Mouse (Mus musculus): ENCODE measurements around the gene Trpm3.

Gene Trpm3

GRCm38 (mm10) chr19:22473030-22473712 lies 334.3 kb downstream of the Trpm3 start:
- DNase-seq (ENCODE audit: low spot score in 2 of 2) = no peak

- no peak for DNase-seq (ENCODE audit: low spot score in 2 of 2)
These were observed 339.6 kb downstream of the Trpm3 start for GRCm38 (mm10) chr19:22478295-22478989.

DNA sequence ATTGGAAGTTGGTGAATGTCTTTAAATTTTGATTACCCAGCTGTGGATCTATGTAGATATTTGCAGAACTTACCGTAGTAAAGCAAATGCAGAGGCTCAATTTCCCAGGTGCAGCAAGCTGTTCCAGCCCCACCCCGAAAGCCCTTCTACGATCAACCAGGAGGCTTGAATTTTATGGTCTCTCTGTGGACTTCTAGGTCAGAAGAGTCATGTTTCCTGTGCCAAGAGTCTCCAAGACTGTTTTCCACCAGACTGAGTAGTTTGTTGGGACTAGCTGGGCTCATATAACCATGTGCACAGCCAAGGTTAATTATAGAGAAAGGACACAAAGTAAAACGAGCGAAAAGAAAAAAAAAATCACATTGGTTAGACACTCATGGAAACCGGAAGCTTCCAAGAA lies 364.6 kb downstream of the Trpm3 start:
- DNase-seq (ENCODE audit: low spot score in 2 of 2) = no peak

DNA sequence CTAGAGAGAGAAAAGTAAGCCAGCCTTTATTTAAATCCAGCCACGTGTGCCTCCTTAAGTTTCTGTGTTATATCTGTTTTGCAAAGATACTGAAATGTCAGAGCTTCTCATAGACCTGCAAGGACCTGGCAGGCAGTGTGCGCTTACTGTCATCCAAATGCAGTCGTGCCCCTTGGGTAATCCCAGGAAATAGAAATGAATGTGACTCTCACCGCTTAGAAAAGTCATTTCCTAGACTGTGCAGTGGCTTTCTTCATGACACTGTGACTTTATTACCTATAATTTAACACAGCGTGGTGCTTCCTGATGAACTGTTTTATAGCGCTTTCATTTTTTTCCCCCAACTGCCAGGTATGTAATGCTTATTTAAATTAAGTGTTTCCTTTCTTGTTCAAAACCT lies 379.7 kb downstream of the Trpm3 start:
- DNase-seq (ENCODE audit: low spot score in 2 of 2) = no peak

DNA sequence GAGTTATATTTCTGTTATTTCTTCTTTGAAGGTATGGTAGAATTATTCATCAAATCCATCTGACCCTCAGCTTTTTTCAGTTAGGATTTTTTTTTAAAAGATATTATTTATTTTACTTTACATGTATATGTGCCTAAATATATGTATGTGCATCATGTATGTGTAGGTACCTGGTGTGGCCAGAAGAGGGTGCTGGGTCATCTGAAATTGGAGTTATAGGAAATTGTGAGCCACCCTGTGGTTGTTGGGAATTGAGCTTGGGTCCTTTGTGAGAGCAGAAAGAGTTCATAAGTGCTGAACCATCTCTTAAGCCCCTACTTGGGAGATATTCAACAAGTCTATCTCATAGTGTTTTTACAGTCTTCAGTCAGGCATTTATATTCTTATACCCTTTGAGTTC lies 389.1 kb downstream of the Trpm3 start:
- DNase-seq (ENCODE audit: low spot score in 2 of 2) = no peak

GRCm38 (mm10) chr19:22542990-22543709 lies 404.3 kb downstream of the Trpm3 start:
- DNase-seq (ENCODE audit: low spot score in 2 of 2) = no peak

DNA sequence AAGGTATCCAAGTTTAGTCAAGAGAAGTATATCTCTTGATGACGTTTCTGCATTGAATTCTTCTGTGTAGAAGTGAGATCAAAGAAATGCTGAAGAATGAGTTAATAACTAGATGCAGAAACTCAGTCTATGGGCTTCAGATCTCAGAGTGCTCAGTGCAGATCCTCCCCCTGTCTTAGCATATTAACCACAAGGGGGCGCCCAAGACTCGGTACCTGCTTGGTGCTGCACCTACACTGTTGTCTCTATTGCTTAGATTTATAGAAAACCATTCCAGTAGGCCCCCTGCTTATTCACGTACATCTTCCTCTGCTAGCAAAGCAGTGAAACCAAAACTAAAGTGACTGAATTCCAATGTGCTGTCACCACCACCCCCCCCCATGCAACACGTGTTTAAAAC lies 413.3 kb downstream of the Trpm3 start:
- peak in 1 of 2 experiments; percentile 72 for DNase-seq (ENCODE audit: low spot score in 2 of 2)

DNA sequence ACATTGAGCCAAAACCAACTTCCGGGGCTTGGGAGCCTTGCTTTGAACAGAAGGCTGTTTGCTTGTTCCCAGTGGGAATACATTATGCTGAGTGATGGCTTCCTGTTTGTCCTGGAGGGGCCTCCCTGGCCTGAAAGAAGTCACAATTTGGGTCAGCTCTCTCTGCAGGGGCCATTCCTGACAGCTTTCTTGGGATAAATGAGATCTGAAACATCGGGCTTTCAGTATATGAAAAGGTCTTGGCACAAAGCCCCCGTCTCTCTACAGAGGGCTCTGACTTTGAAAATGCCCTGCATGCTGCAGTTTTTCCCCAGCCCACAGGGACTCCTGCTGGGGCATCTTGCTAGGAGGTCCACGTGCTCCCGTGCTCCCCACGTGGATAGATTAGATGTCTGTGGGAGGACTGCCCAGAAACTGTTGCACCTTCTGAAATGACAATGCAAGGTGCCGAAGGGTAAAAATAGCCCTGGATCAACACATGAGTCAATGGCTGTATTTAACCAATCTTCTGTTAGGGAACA lies 415.6 kb downstream of the Trpm3 start:
- DNase-seq (ENCODE audit: low spot score in 2 of 2) = peak; percentile 33 to 43

GRCm38 (mm10) chr19:22572396-22572795 lies 433.6 kb downstream of the Trpm3 start:
- no peak for DNase-seq (ENCODE audit: low spot score in 2 of 2)

DNA sequence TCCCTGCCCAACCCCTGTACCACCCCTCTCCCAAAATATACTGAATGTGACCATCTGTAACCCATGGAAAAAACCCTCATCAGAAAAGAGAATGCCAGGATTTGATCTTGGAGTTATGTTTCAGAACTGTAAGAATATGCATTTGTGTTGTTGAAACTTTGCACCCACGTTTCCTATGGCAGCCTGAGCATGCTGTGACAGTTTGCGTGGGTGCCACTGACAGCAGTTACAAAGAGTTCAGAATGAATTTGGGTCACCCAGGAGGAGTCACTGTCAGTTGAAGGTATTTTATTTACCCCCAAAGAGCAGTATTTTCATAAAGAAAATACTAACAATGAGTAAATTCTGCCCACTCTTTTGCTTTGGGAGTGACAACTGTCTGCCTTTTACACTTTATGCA lies 434.0 kb downstream of the Trpm3 start:
- peak in 1 of 2 experiments; percentile 17 for DNase-seq (ENCODE audit: low spot score in 2 of 2)

- no peak for DNase-seq (ENCODE audit: low spot score in 2 of 2)
These were observed 443.4 kb downstream of the Trpm3 start for GRCm38 (mm10) chr19:22582120-22582745.

GRCm38 (mm10) chr19:22594492-22594891 lies 455.6 kb downstream of the Trpm3 start:
- no peak for DNase-seq (ENCODE audit: low spot score in 2 of 2)

DNA sequence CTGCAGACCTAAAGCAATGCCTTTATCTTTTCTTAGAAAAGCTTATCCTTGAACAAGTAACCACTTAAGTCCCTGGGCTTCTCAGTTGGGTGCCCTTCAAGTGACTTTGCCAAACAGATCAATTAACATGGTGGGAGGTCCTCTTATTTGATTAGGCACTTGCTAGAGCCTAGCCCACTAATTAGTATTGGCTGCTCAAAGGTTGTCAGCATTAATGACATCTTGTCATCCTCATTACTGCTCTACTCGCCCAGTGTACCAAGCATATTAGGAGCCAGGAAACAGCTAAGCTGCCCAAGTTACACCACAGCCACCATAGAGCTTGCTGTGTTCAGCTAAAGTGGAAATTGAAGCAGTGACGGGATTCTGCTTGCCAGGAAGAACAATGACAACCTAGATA lies 456.4 kb downstream of the Trpm3 start:
- no peak for DNase-seq (ENCODE audit: low spot score in 2 of 2)

GRCm38 (mm10) chr19:22596715-22597114 lies 457.9 kb downstream of the Trpm3 start:
- peak; percentile 62 to 77 for DNase-seq (ENCODE audit: low spot score in 2 of 2)

DNA sequence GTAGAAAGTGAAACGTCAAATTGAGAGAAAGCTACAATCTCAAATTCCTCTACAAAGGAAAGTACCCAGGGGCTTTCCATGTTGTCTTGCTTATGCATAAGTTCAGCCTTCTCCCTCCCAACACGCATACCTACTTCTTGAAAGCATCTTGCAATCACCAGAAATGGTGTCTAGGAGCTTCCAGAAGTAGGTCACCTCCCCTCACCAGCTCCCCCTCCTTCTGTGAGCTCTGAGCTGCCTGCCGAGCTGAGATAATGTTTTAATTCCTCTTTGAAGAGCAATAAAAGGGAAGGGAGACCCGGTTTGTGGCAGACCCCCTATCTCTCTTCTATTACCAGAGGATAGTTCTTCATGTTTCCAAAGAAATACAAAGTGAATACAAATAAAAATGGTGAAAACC lies 465.5 kb downstream of the Trpm3 start:
- peak in 1 of 2 experiments; percentile 18 for DNase-seq (ENCODE audit: low spot score in 2 of 2)

GRCm38 (mm10) chr19:22607985-22608684 lies 469.3 kb downstream of the Trpm3 start:
- DNase-seq (ENCODE audit: low spot score in 2 of 2) = no peak

DNA sequence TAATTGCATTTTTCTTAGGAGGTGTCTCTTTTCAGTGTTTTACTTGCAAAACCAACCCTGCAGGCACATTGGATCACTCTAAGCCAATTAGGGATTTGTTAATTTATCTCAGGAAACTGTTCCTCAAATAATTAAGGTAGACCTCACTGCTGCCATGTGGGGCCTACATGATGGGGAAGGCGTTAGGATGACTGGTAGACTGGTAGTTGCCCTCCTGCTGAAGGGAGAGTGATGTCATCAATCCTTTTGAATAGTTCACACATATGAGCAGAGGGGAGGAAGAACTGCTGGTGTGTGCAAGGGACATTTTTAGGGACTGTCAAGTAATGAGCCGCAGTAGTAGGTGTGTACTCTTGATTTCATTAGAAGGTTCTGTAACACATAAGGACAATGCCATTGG lies 472.8 kb downstream of the Trpm3 start:
- no peak for DNase-seq (ENCODE audit: low spot score in 2 of 2)

- DNase-seq (ENCODE audit: low spot score in 2 of 2) = no peak
These were observed 476.5 kb downstream of the Trpm3 start for GRCm38 (mm10) chr19:22615367-22615766.

DNA sequence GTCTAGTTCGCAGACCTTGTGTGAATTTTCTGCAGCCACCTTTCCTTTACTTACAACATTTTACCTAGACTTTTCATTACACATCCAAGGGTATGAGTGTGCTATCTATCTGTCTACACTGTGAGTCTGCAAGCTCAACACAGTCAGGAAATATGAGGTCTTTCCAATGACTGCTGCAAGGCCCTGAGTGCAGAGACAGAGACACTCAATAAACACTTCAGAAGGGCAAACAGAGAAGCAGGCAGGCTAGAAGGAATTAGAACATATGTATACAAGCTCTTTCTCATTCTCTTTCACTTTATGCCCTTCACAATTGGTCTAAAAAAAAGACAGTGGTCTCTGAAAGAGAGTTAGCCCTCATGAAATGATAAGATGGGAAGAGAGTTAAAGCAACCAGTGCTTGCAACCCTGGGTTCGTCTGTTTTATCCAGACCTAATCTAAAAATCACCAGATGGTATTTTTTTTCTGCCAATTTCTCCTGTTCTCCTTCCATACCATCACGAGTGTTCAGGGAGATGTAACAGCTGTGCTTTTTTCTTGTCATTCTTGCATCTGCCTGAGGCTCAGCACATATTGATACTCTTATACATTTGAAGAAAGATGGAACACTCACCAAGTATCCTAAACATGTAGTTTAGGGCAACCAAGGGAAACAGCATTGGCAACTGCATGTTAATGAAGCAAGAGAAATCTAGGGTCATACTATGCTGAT lies 486.1 kb downstream of the Trpm3 start:
- no peak for DNase-seq (ENCODE audit: low spot score in 2 of 2)

GRCm38 (mm10) chr19:22628878-22629277 lies 490.0 kb downstream of the Trpm3 start:
- no peak for DNase-seq (ENCODE audit: low spot score in 2 of 2)

DNA sequence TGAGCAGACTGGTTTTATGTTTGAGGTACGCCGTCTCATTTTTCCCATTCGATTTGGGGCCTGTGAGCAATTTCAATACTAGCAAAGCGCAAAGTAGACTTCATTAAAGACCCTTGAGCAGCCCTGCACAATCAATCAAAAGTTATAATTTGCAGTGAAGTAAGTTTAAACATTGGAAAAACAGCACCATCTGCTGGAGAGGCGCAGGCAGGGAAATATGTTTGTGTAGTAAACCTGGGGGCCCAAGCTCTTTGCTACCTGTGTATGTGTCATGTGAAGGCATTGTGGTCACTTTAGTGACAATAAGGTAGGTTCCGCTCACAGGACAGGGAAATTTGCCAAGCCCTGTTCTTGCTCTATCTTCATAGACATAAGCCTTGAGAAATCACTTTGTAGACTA lies 492.5 kb downstream of the Trpm3 start:
- peak in 1 of 2 experiments; percentile 47 for DNase-seq (ENCODE audit: low spot score in 2 of 2)
